Mouse (Mus musculus): Measurements from ENCODE around the gene Rpe65.
A peak's percentile ranks its signal among the peaks of the same experiment; 100 is the strongest.

Rpe65 gene

GRCm38 (mm10) chr3:159598875-159599274 lies at the start of gene Rpe65:
TSS of gene Rpe65 (plus strand) at chr3:159599175.
- no peak for DNase-seq

DNA sequence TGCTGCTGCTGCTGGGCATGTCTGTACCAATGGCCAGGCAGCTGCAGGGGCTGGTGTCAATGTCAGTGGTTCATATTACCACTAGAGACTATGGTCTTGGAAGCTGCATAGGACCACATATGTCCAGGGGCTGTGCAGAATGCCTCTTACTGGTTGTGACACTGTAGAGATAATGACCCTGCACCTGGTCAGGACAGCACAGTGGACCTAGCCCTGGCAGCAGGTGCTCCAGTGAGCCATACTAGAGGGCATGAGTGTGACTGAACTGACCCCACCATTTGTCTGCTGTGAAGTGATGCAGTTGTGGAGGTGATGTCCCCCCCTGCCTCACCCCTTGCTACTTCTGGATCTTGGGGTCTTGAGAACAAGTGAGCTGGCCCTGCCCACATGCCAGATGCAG lies 48.8 kb upstream of the Rpe65 start:
- DNase-seq: no peak

GRCm38 (mm10) chr3:159614977-159615376 lies 16.0 kb downstream of the Rpe65 start:
- no peak for DNase-seq

GRCm38 (mm10) chr3:159621026-159621425 lies 22.1 kb downstream of the Rpe65 start:
- DNase-seq: no peak

- DNase-seq: no peak
Measured at GRCm38 (mm10) chr3:159624010-159624409, 25.0 kb downstream of the Rpe65 start.

- peak; percentile 9 for DNase-seq
Measured at GRCm38 (mm10) chr3:159660741-159661140, 61.8 kb downstream of the Rpe65 start.

GRCm38 (mm10) chr3:159663333-159663732 lies 64.4 kb downstream of the Rpe65 start:
- DNase-seq: no peak
